Comparison of ENCODE assay signal across 8 mouse cellular contexts in the genomic region with DNA sequence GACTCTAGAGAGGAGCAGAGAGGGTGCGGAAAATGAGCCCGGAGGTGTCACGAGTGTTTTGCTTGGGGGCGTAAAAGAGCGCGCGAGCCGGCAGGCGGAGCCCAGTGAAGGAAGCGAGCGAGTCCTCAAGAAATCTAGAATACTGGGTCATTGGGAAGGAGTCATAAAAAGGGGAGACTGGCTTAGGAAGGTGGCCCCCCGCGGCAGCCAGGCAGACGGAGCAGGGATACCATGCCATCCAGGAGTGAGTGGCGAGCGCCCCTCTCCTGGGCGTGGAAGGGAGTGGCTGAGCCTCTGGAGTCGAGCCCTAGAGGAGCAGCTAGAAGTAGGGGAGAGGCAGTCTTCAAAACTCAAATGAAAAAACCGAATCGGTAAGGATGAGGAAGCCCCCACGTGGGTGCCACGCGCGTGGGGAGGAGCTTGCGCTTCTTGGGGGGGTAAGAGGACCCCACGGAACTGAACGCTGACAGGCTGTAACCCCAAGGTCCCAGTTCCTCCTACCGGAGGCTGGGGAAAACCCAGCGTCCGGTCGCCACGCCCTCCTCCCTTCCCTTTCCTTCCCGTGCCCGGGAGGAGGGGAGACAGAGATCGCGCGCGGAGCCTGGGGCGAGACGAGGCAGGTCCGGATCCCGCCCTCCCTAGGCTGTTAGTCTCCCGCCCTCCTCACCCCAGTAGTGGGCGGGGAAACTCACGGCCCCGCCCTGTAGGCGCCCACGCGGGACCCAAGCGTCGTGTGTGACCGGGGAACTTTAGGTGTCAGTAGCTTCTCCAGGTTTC. TPM values are rescaled to one million over a fixed set of nuclear protein-coding genes. Genes with fewer than 3 reads are reported as not detected.
DNase-seq lines count a peak whose midpoint lies in the region; ATAC-seq lines count a peak whose summit lies in the region.

No protein-coding gene starts in this region.

- peak overlapping the region; percentile 54; the same call in 1 of the 2 replicates for H3K9ac ChIP-seq in embryonic facial prominence, embryonic 12.5 days
- H3K9ac ChIP-seq in heart, embryonic 14.5 days (ENCODE audit: low read length) = peak overlapping the region; percentile 76

- H3K9me3 ChIP-seq in embryonic facial prominence, embryonic 12.5 days = 0 out of 2 replicates have a peak, but pooled peaks cover 4% of the 10 kb centered on the region
- no peaks in the 10 kb centered on the region for H3K9me3 ChIP-seq in heart, embryonic 14.5 days (ENCODE audit: control insufficient read depth, low read length)
- H3K9me3 ChIP-seq in megakaryocyte, embryonic 14.5 days = no peaks in the 10 kb centered on the region

- H3K4me3 ChIP-seq in embryonic facial prominence, embryonic 12.5 days = peak overlapping the region; percentile 57
- peak overlapping the region; percentile 67 to 73 for H3K4me3 ChIP-seq in heart, embryonic 14.5 days (ENCODE audit: control insufficient read depth in 1 of 2, insufficient read depth in 1 of 2, low read depth in 1 of 2, low read length in 2 of 2)
- H3K4me3 ChIP-seq in megakaryocyte, embryonic 14.5 days (replicated peaks) = peak overlapping the region; percentile 99

- peaks cover 54% of the 10 kb centered on the region for H3K27me3 ChIP-seq in embryonic facial prominence, embryonic 12.5 days
- H3K27me3 ChIP-seq in heart, embryonic 14.5 days (ENCODE audit: control insufficient read depth, insufficient read depth, low read length) = no peaks in the 10 kb centered on the region
- H3K27me3 ChIP-seq in megakaryocyte, embryonic 14.5 days (replicated peaks) = no peaks in the 10 kb centered on the region

- ATAC-seq in embryonic facial prominence, embryonic 12.5 days (ENCODE audit: insufficient number of reproducible peaks, insufficient read depth, low FRiP score, low TSS enrichment) = no peak; the same call in 1 of the 2 replicates
- peak; percentile 71 for ATAC-seq in heart, embryonic 14.5 days (ENCODE audit: insufficient number of reproducible peaks, insufficient read depth, low FRiP score, low read depth)

- WGBS in embryonic facial prominence, embryonic 12.5 days = 2% methylated on average over 51 of the region's 52 CpGs
- WGBS in heart, embryonic 14.5 days = under 1% methylated on average over 43 of the region's 52 CpGs

- peak; percentile 70 for DNase-seq in layer of hippocampus, adult 9-11 months
- no peak for DNase-seq in layer of hippocampus, adult 9-10 months (ENCODE audit: low spot score)
- peak; percentile 88 for DNase-seq in kidney, postnatal 10 days
- peak; percentile 84 to 88 for DNase-seq in spleen, postnatal 36 days (ENCODE audit: low spot score in 2 of 2)
- no peak for DNase-seq in cerebellum, postnatal 4 days (ENCODE audit: low spot score in 2 of 2)

- no peaks in the 10 kb centered on the region for H3K36me3 ChIP-seq in embryonic facial prominence, embryonic 12.5 days
- H3K36me3 ChIP-seq in heart, embryonic 14.5 days (ENCODE audit: control insufficient read depth, insufficient read depth, low read length) = no peaks in the 10 kb centered on the region
- peaks cover 64% of the 10 kb centered on the region for H3K36me3 ChIP-seq in megakaryocyte, embryonic 14.5 days (replicated peaks; ENCODE audit: low read length)

- H3K4me2 ChIP-seq in embryonic facial prominence, embryonic 12.5 days (replicated peaks) = peak overlapping the region; percentile 78
- peak overlapping the region; percentile 98 for H3K4me2 ChIP-seq in heart, embryonic 14.5 days (ENCODE audit: low read length)

- no peak overlapping the region for H3K27ac ChIP-seq in embryonic facial prominence, embryonic 12.5 days
- peak overlapping the region; percentile 26 to 80 for H3K27ac ChIP-seq in heart, embryonic 14.5 days (replicated peaks in 1 of 2; ENCODE audit: control insufficient read depth in 1 of 2, insufficient read depth in 1 of 2, low read depth in 2 of 2, low read length in 2 of 2)

- H3K4me1 ChIP-seq in embryonic facial prominence, embryonic 12.5 days = peaks cover 21% of the 10 kb centered on the region
- H3K4me1 ChIP-seq in heart, embryonic 14.5 days (ENCODE audit: control insufficient read depth in 2 of 2, insufficient read depth in 2 of 2, low read length in 2 of 2) = peaks cover 7 to 13% of the 10 kb centered on the region in 2 experiments
- peaks cover 67% of the 10 kb centered on the region for H3K4me1 ChIP-seq in megakaryocyte, embryonic 14.5 days

RNA-seq across cellular contexts. Expression of a gene that starts 2.2 kb away (rescaled TPM):
- 2.5 and 3.6 TPM in 2 replicates for polyA plus RNA-seq in embryonic facial prominence, embryonic 12.5 days (2016; fragmentation: Nextera tagmentation; extraction: Ambion mirVana)
- 3.5 and 4.5 TPM in 2 replicates for polyA plus RNA-seq in heart, embryonic 14.5 days (2014; fragmentation: Nextera tagmentation; extraction: Ambion mirVana)
- polyA plus RNA-seq in megakaryocyte, embryonic 14.5 days (2012; ENCODE audit: insufficient read depth, low replicate concordance) = 4,315 and 7,169 TPM in 2 replicates

RNA-seq across cellular contexts. Expression of a gene that starts 8.4 kb away (rescaled TPM):
- 27.8 and 28.7 TPM in 2 replicates for polyA plus RNA-seq in embryonic facial prominence, embryonic 12.5 days (2016; fragmentation: Nextera tagmentation; extraction: Ambion mirVana)
- 29.4 and 30.5 TPM in 2 replicates for polyA plus RNA-seq in heart, embryonic 14.5 days (2014; fragmentation: Nextera tagmentation; extraction: Ambion mirVana)
- polyA plus RNA-seq in megakaryocyte, embryonic 14.5 days (2012; ENCODE audit: insufficient read depth, low replicate concordance) = 89.8 and 105 TPM in 2 replicates

RNA-seq across cellular contexts. Expression of a gene that starts 14.0 kb away (rescaled TPM):
- polyA plus RNA-seq in embryonic facial prominence, embryonic 12.5 days (2016; fragmentation: Nextera tagmentation; extraction: Ambion mirVana) = 3.7 and 3.8 TPM in 2 replicates
- 1.6 and 2.2 TPM in 2 replicates for polyA plus RNA-seq in heart, embryonic 14.5 days (2014; fragmentation: Nextera tagmentation; extraction: Ambion mirVana)
- 4.3 and 4.7 TPM in 2 replicates for polyA plus RNA-seq in megakaryocyte, embryonic 14.5 days (2012; ENCODE audit: insufficient read depth, low replicate concordance)

RNA-seq across cellular contexts. Expression of a gene that starts 29.9 kb away (rescaled TPM):
- 23.7 and 24.6 TPM in 2 replicates for polyA plus RNA-seq in embryonic facial prominence, embryonic 12.5 days (2016; fragmentation: Nextera tagmentation; extraction: Ambion mirVana)
- 23.4 and 24.5 TPM in 2 replicates for polyA plus RNA-seq in heart, embryonic 14.5 days (2014; fragmentation: Nextera tagmentation; extraction: Ambion mirVana)
- 30.5 and 39.5 TPM in 2 replicates for polyA plus RNA-seq in megakaryocyte, embryonic 14.5 days (2012; ENCODE audit: insufficient read depth, low replicate concordance)

RNA-seq across cellular contexts. Expression of a gene that starts 30.0 kb away (rescaled TPM):
- polyA plus RNA-seq in embryonic facial prominence, embryonic 12.5 days (2016; fragmentation: Nextera tagmentation; extraction: Ambion mirVana) = 75.6 and 80.6 TPM in 2 replicates
- 33.9 and 35.8 TPM in 2 replicates for polyA plus RNA-seq in heart, embryonic 14.5 days (2014; fragmentation: Nextera tagmentation; extraction: Ambion mirVana)
- 233 and 501 TPM in 2 replicates for polyA plus RNA-seq in megakaryocyte, embryonic 14.5 days (2012; ENCODE audit: insufficient read depth, low replicate concordance)

Comparison
In these comparisons a context has a peak if more than half of its experiments do, and no peak if none do; other contexts are left out.
1. DNase-seq: peak in layer of hippocampus, adult 9-11 months (single experiment), kidney, postnatal 10 days (single experiment) and spleen, postnatal 36 days (2 of 2); none in layer of hippocampus, adult 9-10 months (single experiment) and cerebellum, postnatal 4 days (0 of 2).
2. RNA of a gene that starts 2.2 kb away (polyA plus RNA-seq): 4,315 to 7,169 TPM in megakaryocyte, embryonic 14.5 days; 3.5 to 4.5 TPM in heart, embryonic 14.5 days and 2.5 to 3.6 TPM in embryonic facial prominence, embryonic 12.5 days; every median in the first group is over 100 times any median in the second.
3. Peak in every context shown above with its lines, with median percentiles within 50 percentile points of each other: H3K4me3 ChIP-seq.